Mouse (Mus musculus) lung, postnatal 0 days (tissue): Measurements from ENCODE around the gene Hmcn2. TPM values are rescaled to one million over a fixed set of nuclear protein-coding genes. Genes with fewer than 3 reads are reported as not detected.

Source experiments
- ATAC-seq: fragments of 200-750 bp; cut with Nextera tagmentation; 2 replicates; pipeline ENCODE4 v1.8.0; 2017; ENCODE audit warnings: moderate library complexity
- DNase-seq: peaks from one replicate; pipeline ENCODE4 v3.0.0-alpha.2; 2016; ENCODE audit warnings: low spot score
- H3K27ac ChIP-seq: fragments of 300-500 bp; sonication (generic); 2 replicates; pipeline ENCODE4 v1.5.1; 2014; ENCODE audit warnings: antibody characterized with exemption, mild to moderate bottlenecking, low read length, mixed read lengths
- H3K27me3 ChIP-seq: fragments of 300-500 bp; sonication (generic); replicated peaks from 2 replicates; pipeline ENCODE4 v1.6.1; 2014; ENCODE audit warnings: low read length, mixed read lengths; ENCODE audit not compliant: insufficient read depth
- H3K36me3 ChIP-seq: fragments of 300-500 bp; sonication (generic); 2 replicates; pipeline ENCODE4 v1.6.1; 2014; ENCODE audit warnings: low read length, mixed read lengths; ENCODE audit not compliant: insufficient read depth
- H3K4me1 ChIP-seq: fragments of 300-500 bp; sonication (generic); 2 replicates; pipeline ENCODE4 v1.6.1; 2014; ENCODE audit warnings: antibody characterized with exemption, low read depth, low read length, mixed read lengths; ENCODE audit not compliant: insufficient read depth
- H3K4me2 ChIP-seq: fragments of 300-500 bp; sonication (generic); replicated peaks from 2 replicates; pipeline ENCODE4 v1.6.1; 2014; ENCODE audit warnings: low read depth, mild to moderate bottlenecking, low read length, moderate library complexity, mixed read lengths
- H3K4me3 ChIP-seq: fragments of 300-500 bp; sonication (generic); 2 replicates; pipeline ENCODE4 v1.5.1; 2014; ENCODE audit warnings: low read depth, low read length
- H3K9ac ChIP-seq: fragments of 300-500 bp; sonication (generic); replicated peaks from 2 replicates; pipeline ENCODE4 v1.6.1; 2014; ENCODE audit warnings: low read depth, mild to moderate bottlenecking
- H3K9me3 ChIP-seq: fragments of 300-500 bp; sonication (generic); 2 replicates; pipeline ENCODE4 v1.6.1; 2016; ENCODE audit warnings: low read length, mixed read lengths
- CTCF ChIP-seq: IDR thresholded peaks from 2 replicates; pipeline ENCODE4 v1.5.1; 2016; ENCODE audit warnings: antibody characterized with exemption, mild to moderate bottlenecking
- EP300 ChIP-seq: IDR thresholded peaks from 2 replicates; pipeline ENCODE4 v1.6.1; 2016; ENCODE audit warnings: antibody characterized with exemption, mild to moderate bottlenecking, control low read depth
- WGBS: fragments of 180-500 bp; shearing (Covaris S2); extraction: QIAGEN DNeasy Blood & Tissue Kit; methylation state at CpG from one replicate; pipeline ENCODE4 v1.1.7; 2014; 5-methylcytosine and 5-hydroxymethylcytosine counted together
- polyA plus RNA-seq: library from polyadenylated mRNA; unstranded; fragments of >200 nt; fragmentation: Nextera tagmentation; extraction: Ambion mirVana; gene quantifications from 2 replicates; pipeline ENCODE4 v1.2.1, GENCODE M21; 2015

Hmcn2 gene
- polyA plus RNA-seq, 1 experiment from 2014 or later: 1.1 TPM

- Histone ChIP-seq H3K4me2 (no peak overlapping the region), H3K36me3 (no peaks in the 10 kb centered on the region), H3K27ac (no peak overlapping the region), H3K27me3 (no peaks in the 10 kb centered on the region), H3K4me1 (no peaks in the 10 kb centered on the region; the same call in 1 of the 2 replicates), H3K9ac (no peak overlapping the region), H3K9me3 (no peaks in the 10 kb centered on the region), H3K4me3 (no peak overlapping the region)
- 54% methylated on average over 2 of the region's 2 CpGs for WGBS
- ATAC-seq: no peak
- DNase-seq: no peak
- TF ChIP-seq EP300: no peak
- no peak for TF ChIP-seq CTCF
Observed at GRCm38 (mm10) chr2:31447536-31447935, 133.3 kb downstream of the Hmcn2 start.

- no peak for DNase-seq
- no peak for ATAC-seq
- no peaks in the 10 kb centered on the region for H3K36me3 ChIP-seq
- no peaks in the 10 kb centered on the region; the same call in 1 of the 2 replicates for H3K4me1 ChIP-seq
- H3K27me3 ChIP-seq: no peaks in the 10 kb centered on the region
- H3K9me3 ChIP-seq: no peaks in the 10 kb centered on the region
- TF ChIP-seq CTCF (no peak), EP300 (no peak)
- 55% methylated on average over 3 of the region's 3 CpGs for WGBS
- no peak overlapping the region for H3K9ac ChIP-seq
- no peak overlapping the region for H3K4me2 ChIP-seq
- H3K4me3 ChIP-seq: no peak overlapping the region
- H3K27ac ChIP-seq: no peak overlapping the region
Observed at GRCm38 (mm10) chr2:31448756-31449440, 134.7 kb downstream of the Hmcn2 start.

- peak; percentile 39 for ATAC-seq
- Histone ChIP-seq H3K27ac (no peak overlapping the region), H3K36me3 (no peaks in the 10 kb centered on the region), H3K9me3 (no peaks in the 10 kb centered on the region), H3K9ac (no peak overlapping the region), H3K27me3 (no peaks in the 10 kb centered on the region), H3K4me3 (no peak overlapping the region), H3K4me2 (no peak overlapping the region), H3K4me1 (peaks cover 1% of the 10 kb centered on the region; the same call in 1 of the 2 replicates)
- DNase-seq: peak; percentile 66
- no peak for TF ChIP-seq CTCF
- 30% methylated on average over 4 of the region's 4 CpGs for WGBS
Observed at GRCm38 (mm10) chr2:31449441-31449815, 135.2 kb downstream of the Hmcn2 start.

GRCm38 (mm10) chr2:31449902-31450301 is 135.7 kb downstream of the Hmcn2 start:
- Histone ChIP-seq H3K27me3 (no peaks in the 10 kb centered on the region), H3K9ac (no peak overlapping the region), H3K4me1 (peaks cover 6% of the 10 kb centered on the region; the same call in 1 of the 2 replicates), H3K36me3 (no peaks in the 10 kb centered on the region), H3K4me2 (no peak overlapping the region), H3K27ac (no peak overlapping the region), H3K4me3 (no peak overlapping the region), H3K9me3 (no peaks in the 10 kb centered on the region)
- DNase-seq (no peak), ATAC-seq (no peak)
- WGBS: 91% methylated on average over 4 of the region's 4 CpGs
- no peak for TF ChIP-seq EP300
- TF ChIP-seq CTCF: no peak

GRCm38 (mm10) chr2:31450661-31451060 is 136.4 kb downstream of the Hmcn2 start:
- no peak for TF ChIP-seq EP300
- TF ChIP-seq CTCF: no peak
- no peak overlapping the region for H3K4me2 ChIP-seq
- no peaks in the 10 kb centered on the region for H3K36me3 ChIP-seq
- DNase-seq: no peak
- no peak overlapping the region for H3K27ac ChIP-seq
- 44% methylated on average over 3 of the region's 3 CpGs for WGBS
- H3K4me1 ChIP-seq: peaks cover 9% of the 10 kb centered on the region; the same call in 1 of the 2 replicates
- no peaks in the 10 kb centered on the region for H3K27me3 ChIP-seq
- no peak overlapping the region for H3K9ac ChIP-seq
- no peak for ATAC-seq
- H3K9me3 ChIP-seq: no peaks in the 10 kb centered on the region
- H3K4me3 ChIP-seq: no peak overlapping the region

GRCm38 (mm10) chr2:31451530-31451929 is 137.3 kb downstream of the Hmcn2 start:
- no peak overlapping the region for H3K4me3 ChIP-seq
- peaks cover 9% of the 10 kb centered on the region; the same call in 1 of the 2 replicates for H3K4me1 ChIP-seq
- DNase-seq (no peak), ATAC-seq (no peak)
- H3K9me3 ChIP-seq: no peaks in the 10 kb centered on the region
- 31% methylated on average over 1 of the region's 1 CpGs for WGBS
- H3K4me2 ChIP-seq: no peak overlapping the region
- no peaks in the 10 kb centered on the region for H3K36me3 ChIP-seq
- no peaks in the 10 kb centered on the region for H3K27me3 ChIP-seq
- TF ChIP-seq EP300 (no peak), CTCF (no peak)
- no peak overlapping the region for H3K27ac ChIP-seq
- no peak overlapping the region for H3K9ac ChIP-seq
